Mouse (Mus musculus) erythroblast, embryonic 14.5 days (primary cell): ENCODE data around the gene Npr2.

ENCODE experiments used
- GATA1 ChIP-seq: IDR thresholded peaks from 2 replicates; pipeline ENCODE4 v1.6.1; 2012; ENCODE audit warnings: low read length, inconsistent platforms, mixed read lengths
- TAL1 ChIP-seq: IDR thresholded peaks from 3 replicates; pipeline ENCODE4 v1.6.1; 2012; ENCODE audit warnings: low read length, inconsistent platforms, mixed read lengths

DNA sequence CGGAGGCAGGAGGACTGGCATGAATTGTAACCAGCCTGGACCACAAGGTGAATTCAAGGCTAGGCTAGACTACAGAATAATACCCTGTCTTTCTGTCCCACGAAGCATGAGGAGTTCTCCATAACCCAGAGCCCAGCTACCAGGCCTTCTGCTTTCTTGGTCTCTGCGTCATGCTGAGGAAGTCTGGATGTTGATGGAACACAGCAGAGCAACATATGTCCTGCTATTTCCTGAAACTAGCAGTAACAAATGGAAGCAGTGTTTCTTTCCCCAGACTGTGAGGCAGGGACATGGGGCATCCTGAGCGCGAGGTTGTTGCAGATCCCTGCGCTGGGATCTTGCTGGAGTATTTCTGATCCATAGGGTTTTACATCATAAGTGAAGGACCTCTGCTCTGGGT is 46.8 kb downstream of the Npr2 start:
- TF ChIP-seq TAL1 (no peak), GATA1 (no peak)
